Mouse (Mus musculus): Measurements from ENCODE around the gene Med24. TPM values are rescaled to one million over a fixed set of nuclear protein-coding genes. Genes with fewer than 3 reads are reported as not detected.
"Not testable (repeated sequence)": the region's sequence is repeated elsewhere in the genome, so short reads cannot be mapped to it uniquely, and the experiment has no call there.

The Med24 gene
- polyA plus RNA-seq, 1 experiment from 2014 or later, result 24.2 TPM

DNA sequence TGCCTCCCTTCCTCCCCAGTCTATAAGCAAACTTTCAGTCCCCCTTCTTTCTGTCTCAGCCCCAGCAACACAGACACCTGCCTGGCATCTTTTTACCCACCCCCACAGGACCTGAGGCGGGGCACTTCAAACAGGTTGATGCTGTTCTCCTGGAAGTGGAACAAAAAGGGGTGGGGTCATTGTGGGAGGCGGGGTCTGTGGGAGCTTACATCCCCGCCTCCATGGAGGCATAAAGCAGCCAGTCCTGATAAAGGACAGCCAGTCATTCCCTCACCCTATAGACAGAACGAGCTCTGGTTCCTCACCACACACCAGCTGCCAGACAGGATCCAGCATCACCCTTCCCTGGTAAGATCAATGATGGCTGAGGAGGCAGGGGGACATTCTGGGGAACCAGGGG is 65.1 kb downstream of the Med24 start, which contains the start of gene Gsdma:
TSS of gene Gsdma (plus strand) at position 261 of the 400 bp plus-strand sequence.
- no peak for ATAC-seq (ENCODE audit: insufficient read depth)
- H3K27ac ChIP-seq (replicated peaks), result no peak within 1 kb of the TSS
- H3K4me3 ChIP-seq (replicated peaks), result no peak within 1 kb of the TSS
- no peak within 1 kb of the TSS for H3K9ac ChIP-seq
- H3K4me1 ChIP-seq (replicated peaks), result no peaks in the 10 kb centered on the region
- WGBS (ENCODE audit: insufficient replicate concordance), result 24% methylated on average over 4 of the region's 4 CpGs
- no peak within 1 kb of the TSS for H3K4me2 ChIP-seq
- H3K36me3 ChIP-seq (replicated peaks), result no peaks in the 10 kb centered on the region
- H3K27me3 ChIP-seq, result peaks cover 53% of the 10 kb centered on the region
- H3K9me3 ChIP-seq (replicated peaks), result no peaks in the 10 kb centered on the region

DNA sequence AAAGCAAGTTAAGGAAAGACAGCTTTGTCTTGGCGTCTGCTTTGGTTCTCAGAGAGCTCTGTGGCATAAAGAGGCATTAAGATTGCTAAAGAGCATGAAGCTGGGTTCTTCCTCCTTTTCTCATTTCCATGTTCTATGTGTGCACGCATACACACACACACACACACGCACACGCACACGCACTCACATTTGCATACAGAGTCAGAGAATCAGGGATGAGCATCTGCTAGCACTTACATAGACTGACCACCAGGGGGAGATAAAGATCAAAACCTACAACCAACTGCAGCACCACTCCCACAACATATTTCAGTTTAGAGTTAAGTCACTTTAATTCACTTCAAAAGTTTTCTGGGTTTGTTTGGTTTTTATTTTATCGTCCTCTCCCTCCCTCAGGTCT is 68.7 kb downstream of the Med24 start:
- Histone ChIP-seq H3K36me3 (replicated peaks) (no peaks in the 10 kb centered on the region), H3K4me3 (replicated peaks) (no peak overlapping the region), H3K27ac (replicated peaks) (no peak overlapping the region), H3K4me2 (no peak overlapping the region), H3K9ac (no peak overlapping the region), H3K27me3 (peaks cover 25% of the 10 kb centered on the region), H3K9me3 (replicated peaks) (no peaks in the 10 kb centered on the region), H3K4me1 (replicated peaks) (no peaks in the 10 kb centered on the region)
- WGBS (ENCODE audit: insufficient replicate concordance), result 11% methylated on average over 6 of the region's 6 CpGs
- ATAC-seq (ENCODE audit: insufficient read depth), result no peak

DNA sequence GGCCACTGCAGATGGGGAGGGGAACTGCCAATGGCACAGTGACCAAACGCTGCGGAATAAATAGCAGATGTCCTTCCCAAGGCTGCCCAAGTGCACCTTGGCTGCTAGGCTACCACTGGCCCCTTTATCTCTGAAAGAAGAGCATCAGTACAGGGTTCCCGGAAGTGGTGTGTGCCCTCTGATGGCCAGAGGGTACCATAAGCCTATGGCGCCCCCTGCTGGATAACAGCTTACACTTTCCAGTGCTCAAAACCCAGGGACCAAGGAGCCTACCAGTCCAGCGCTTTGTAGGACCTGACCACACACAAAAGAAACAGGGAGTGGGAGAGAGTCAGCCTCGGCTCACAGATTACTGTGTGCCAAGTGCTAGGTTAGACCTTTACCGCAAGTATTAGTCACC is 74.2 kb downstream of the Med24 start:
- WGBS (ENCODE audit: insufficient replicate concordance), result 11% methylated on average over 7 of the region's 7 CpGs
- H3K9ac ChIP-seq; H3K9me3 ChIP-seq (replicated peaks); H3K4me1 ChIP-seq (replicated peaks); H3K4me3 ChIP-seq (replicated peaks); ATAC-seq (ENCODE audit: insufficient read depth); H3K27ac ChIP-seq (replicated peaks); H3K36me3 ChIP-seq (replicated peaks); H3K4me2 ChIP-seq: not testable (repeated sequence)
- peaks cover 15% of the 10 kb centered on the region for H3K27me3 ChIP-seq

Other genes starting within 250 kb of the Med24 start
- 0.10 and 0.13 TPM in 2 replicates for gene Ikzf3, start 183.4 kb downstream of the Med24 start, polyA plus RNA-seq (2015; fragmentation: Nextera tagmentation; extraction: Ambion mirVana)
- gene Zpbp2, start 178.3 kb downstream of the Med24 start, polyA plus RNA-seq (2015; fragmentation: Nextera tagmentation; extraction: Ambion mirVana), result 0.62 and 0.79 TPM in 2 replicates
- gene Ormdl3, start 142.1 kb downstream of the Med24 start, polyA plus RNA-seq (2015; fragmentation: Nextera tagmentation; extraction: Ambion mirVana), result 40.6 and 45.4 TPM in 2 replicates
- gene Lrrc3c, start 131.1 kb downstream of the Med24 start, polyA plus RNA-seq (2015; fragmentation: Nextera tagmentation; extraction: Ambion mirVana), result not detected in 2 replicates
- 0.38 and 0.44 TPM in 2 replicates for gene Gm12355, start 103.8 kb downstream of the Med24 start, polyA plus RNA-seq (2015; fragmentation: Nextera tagmentation; extraction: Ambion mirVana)
- gene Gsdma3, start 103.1 kb downstream of the Med24 start, polyA plus RNA-seq (2015; fragmentation: Nextera tagmentation; extraction: Ambion mirVana), result not detected in 2 replicates
- gene Gsdma2, start 82.7 kb downstream of the Med24 start, polyA plus RNA-seq (2015; fragmentation: Nextera tagmentation; extraction: Ambion mirVana), result not detected in 2 replicates
- not detected in 2 replicates for gene Gsdma, start 65.1 kb downstream of the Med24 start, polyA plus RNA-seq (2015; fragmentation: Nextera tagmentation; extraction: Ambion mirVana)
- gene Psmd3, start 46.9 kb downstream of the Med24 start, polyA plus RNA-seq (2015; fragmentation: Nextera tagmentation; extraction: Ambion mirVana), result 102 and 109 TPM in 2 replicates
- not detected in 2 replicates for gene Csf3, start 28.2 kb downstream of the Med24 start, polyA plus RNA-seq (2015; fragmentation: Nextera tagmentation; extraction: Ambion mirVana)
- 7.2 and 7.6 TPM in 2 replicates for gene Thra, start 11.2 kb upstream of the Med24 start, polyA plus RNA-seq (2015; fragmentation: Nextera tagmentation; extraction: Ambion mirVana)
- 0.63 and 0.85 TPM in 2 replicates for gene Nr1d1, start 45.9 kb upstream of the Med24 start, polyA plus RNA-seq (2015; fragmentation: Nextera tagmentation; extraction: Ambion mirVana)
- 5.2 and 5.8 TPM in 2 replicates for gene Msl1, start 66.1 kb upstream of the Med24 start, polyA plus RNA-seq (2015; fragmentation: Nextera tagmentation; extraction: Ambion mirVana)
- 14.4 and 16.2 TPM in 2 replicates for gene Casc3, start 75.5 kb upstream of the Med24 start, polyA plus RNA-seq (2015; fragmentation: Nextera tagmentation; extraction: Ambion mirVana)
- gene Rapgefl1, start 107.3 kb upstream of the Med24 start, polyA plus RNA-seq (2015; fragmentation: Nextera tagmentation; extraction: Ambion mirVana), result 0.24 and 0.28 TPM in 2 replicates
- 1.2 and 1.3 TPM in 2 replicates for gene Wipf2, start 134.2 kb upstream of the Med24 start, polyA plus RNA-seq (2015; fragmentation: Nextera tagmentation; extraction: Ambion mirVana)
- gene Cdc6, start 178.4 kb upstream of the Med24 start, polyA plus RNA-seq (2015; fragmentation: Nextera tagmentation; extraction: Ambion mirVana), result 54.6 and 58.0 TPM in 2 replicates
- 4.4 and 4.5 TPM in 2 replicates for gene Rara, start 198.4 kb upstream of the Med24 start, polyA plus RNA-seq (2015; fragmentation: Nextera tagmentation; extraction: Ambion mirVana)

Data from liver, embryonic 15.5 days (tissue).